Mouse (Mus musculus) limb, embryonic 14.5 days (tissue): Measurements from ENCODE around the gene Dgkg. TPM values are rescaled to one million over a fixed set of nuclear protein-coding genes. Genes with fewer than 3 reads are reported as not detected.

Experiments used
- ATAC-seq: fragments of 200-750 bp; cut with Nextera tagmentation; 2 replicates; pipeline ENCODE4 v1.8.0; 2017; ENCODE audit warnings: low read depth, moderate number of reproducible peaks, moderate TSS enrichment; ENCODE audit not compliant: low FRiP score
- DNase-seq: peaks from one replicate; pipeline ENCODE4 v3.0.0-alpha.2; 2015; ENCODE audit warnings: low spot score
- H3K27ac ChIP-seq: fragments of 300-500 bp; sonication (generic); replicated peaks from 2 replicates; pipeline ENCODE4 v1.5.1; 2014; ENCODE audit warnings: low read depth, mild to moderate bottlenecking, low read length, moderate library complexity, mixed read lengths
- H3K27me3 ChIP-seq: fragments of 300-500 bp; sonication (generic); 2 replicates; pipeline ENCODE4 v1.6.1; 2014; ENCODE audit warnings: low read length, mixed read lengths; ENCODE audit not compliant: control insufficient read depth, insufficient read depth
- H3K36me3 ChIP-seq: fragments of 300-500 bp; sonication (generic); 2 replicates; pipeline ENCODE4 v1.6.1; 2014; ENCODE audit warnings: mild to moderate bottlenecking, low read length, moderate library complexity, mixed read lengths; ENCODE audit not compliant: control insufficient read depth, insufficient read depth
- H3K4me1 ChIP-seq: fragments of 300-500 bp; sonication (generic); 2 replicates; pipeline ENCODE4 v1.6.1; 2014; ENCODE audit warnings: antibody characterized with exemption, low read length, mixed read lengths; ENCODE audit not compliant: control insufficient read depth, insufficient read depth
- H3K4me2 ChIP-seq: fragments of 300-500 bp; sonication (generic); replicated peaks from 2 replicates; pipeline ENCODE4 v1.6.1; 2014; ENCODE audit warnings: low read depth, mild to moderate bottlenecking, low read length, moderate library complexity; ENCODE audit not compliant: severe bottlenecking
- H3K4me3 ChIP-seq: fragments of 300-500 bp; sonication (generic); replicated peaks from 2 replicates; pipeline ENCODE4 v1.5.1; 2014; ENCODE audit warnings: low read length
- H3K9ac ChIP-seq: fragments of 300-500 bp; sonication (generic); 2 replicates; pipeline ENCODE4 v1.6.1; 2014; ENCODE audit warnings: mild to moderate bottlenecking, low read depth, low read length, moderate library complexity; ENCODE audit not compliant: severe bottlenecking
- H3K9me3 ChIP-seq: fragments of 300-500 bp; sonication (generic); 2 replicates; pipeline ENCODE4 v1.6.1; 2016; ENCODE audit warnings: low read length; ENCODE audit not compliant: control insufficient read depth
- POLR2A ChIP-seq: fragments of 200-500 bp; IDR thresholded peaks from 2 replicates; pipeline ENCODE4 v1.8.0; 2012; ENCODE audit warnings: inconsistent platforms, mild to moderate bottlenecking, moderate library complexity, borderline replicate concordance; ENCODE audit not compliant: insufficient read depth, insufficient read length; ENCODE audit errors: extremely low read depth
- WGBS: fragments of 180-500 bp; shearing (Covaris S2); extraction: QIAGEN DNeasy Blood & Tissue Kit; methylation state at CpG from one replicate; pipeline ENCODE4 v1.1.7; 2014; 5-methylcytosine and 5-hydroxymethylcytosine counted together
- polyA plus RNA-seq, 2 experiments: library from polyadenylated mRNA; depleted of rRNA in 1 of 2; stranded (reverse) in 1 of 2; unstranded in 1 of 2; fragments of >200 nt; fragmentation: Nextera tagmentation in 1 of 2; extraction: Ambion mirVana in 1 of 2; gene quantifications; 2 replicates each; pipeline versions ENCODE4 v1.2.1 to v1.2.3; 2012 to 2014

The Dgkg gene
- polyA plus RNA-seq, 2 experiments = 0.08 to 0.26 TPM

- no peaks in the 10 kb centered on the region for H3K36me3 ChIP-seq
- DNase-seq = no peak
- no peak for ATAC-seq
- no peaks in the 10 kb centered on the region for H3K9me3 ChIP-seq
- no peak overlapping the region for H3K27ac ChIP-seq
- H3K27me3 ChIP-seq = no peaks in the 10 kb centered on the region
- no peak overlapping the region for H3K4me2 ChIP-seq
- no peak for TF ChIP-seq POLR2A
- H3K4me1 ChIP-seq = 0 out of 2 replicates have a peak, but pooled peaks cover 10% of the 10 kb centered on the region
- no peak overlapping the region for H3K9ac ChIP-seq
- WGBS = 98% methylated on average over 2 of the region's 2 CpGs
- H3K4me3 ChIP-seq = no peak overlapping the region
Measured at GRCm38 (mm10) chr16:22467111-22467510, 189.9 kb downstream of the Dgkg start.

- H3K4me2 ChIP-seq = no peak overlapping the region
- 0 out of 2 replicates have a peak, but pooled peaks cover 10% of the 10 kb centered on the region for H3K4me1 ChIP-seq
- H3K27ac ChIP-seq = no peak overlapping the region
- ATAC-seq (no peak), DNase-seq (no peak)
- no peaks in the 10 kb centered on the region for H3K9me3 ChIP-seq
- no peaks in the 10 kb centered on the region for H3K27me3 ChIP-seq
- no peaks in the 10 kb centered on the region for H3K36me3 ChIP-seq
- WGBS = 32% methylated on average over 11 of the region's 11 CpGs
- H3K9ac ChIP-seq = no peak overlapping the region
- no peak overlapping the region for H3K4me3 ChIP-seq
- no peak for TF ChIP-seq POLR2A
Measured at GRCm38 (mm10) chr16:22466381-22466780, 190.6 kb downstream of the Dgkg start.

- Histone ChIP-seq H3K9me3 (no peaks in the 10 kb centered on the region), H3K4me2 (no peak overlapping the region), H3K36me3 (no peaks in the 10 kb centered on the region), H3K9ac (no peak overlapping the region), H3K27me3 (no peaks in the 10 kb centered on the region), H3K4me3 (no peak overlapping the region), H3K27ac (no peak overlapping the region), H3K4me1 (0 out of 2 replicates have a peak, but pooled peaks cover 6% of the 10 kb centered on the region)
- ATAC-seq = no peak
- 77% methylated on average over 3 of the region's 3 CpGs for WGBS
- no peak for DNase-seq
- no peak for TF ChIP-seq POLR2A
Measured at GRCm38 (mm10) chr16:22462220-22462619, 194.8 kb downstream of the Dgkg start.

- no peak overlapping the region for H3K4me3 ChIP-seq
- H3K36me3 ChIP-seq = no peaks in the 10 kb centered on the region
- DNase-seq (no peak), ATAC-seq (no peak)
- WGBS = 63% methylated on average over 6 of the region's 6 CpGs
- no peak overlapping the region for H3K4me2 ChIP-seq
- no peaks in the 10 kb centered on the region for H3K9me3 ChIP-seq
- H3K4me1 ChIP-seq = 0 out of 2 replicates have a peak, but pooled peaks cover 6% of the 10 kb centered on the region
- no peak overlapping the region for H3K27ac ChIP-seq
- no peak for TF ChIP-seq POLR2A
- H3K9ac ChIP-seq = no peak overlapping the region
- no peaks in the 10 kb centered on the region for H3K27me3 ChIP-seq
Measured at GRCm38 (mm10) chr16:22461728-22462127, 195.3 kb downstream of the Dgkg start.

GRCm38 (mm10) chr16:22460960-22461359 is 196.1 kb downstream of the Dgkg start:
- ATAC-seq = no peak

GRCm38 (mm10) chr16:22452082-22452481 is 204.9 kb downstream of the Dgkg start:
- ATAC-seq = no peak
- Histone ChIP-seq H3K27me3 (no peaks in the 10 kb centered on the region), H3K36me3 (no peaks in the 10 kb centered on the region), H3K9me3 (no peaks in the 10 kb centered on the region), H3K27ac (no peak overlapping the region), H3K4me1 (no peaks in the 10 kb centered on the region), H3K4me2 (no peak overlapping the region), H3K4me3 (no peak overlapping the region), H3K9ac (no peak overlapping the region)
- no peak for DNase-seq
- no peak for TF ChIP-seq POLR2A
- WGBS = 81% methylated on average over 9 of the region's 9 CpGs

More at GRCm38 (mm10) chr16:22460960-22461359, 196.1 kb downstream of the Dgkg start:
- DNase-seq = no peak
- 60% methylated on average over 1 of the region's 1 CpGs for WGBS
- Histone ChIP-seq H3K27ac (no peak overlapping the region), H3K36me3 (no peaks in the 10 kb centered on the region), H3K9me3 (no peaks in the 10 kb centered on the region), H3K27me3 (no peaks in the 10 kb centered on the region), H3K9ac (no peak overlapping the region), H3K4me1 (0 out of 2 replicates have a peak, but pooled peaks cover 2% of the 10 kb centered on the region), H3K4me2 (no peak overlapping the region), H3K4me3 (no peak overlapping the region)
- TF ChIP-seq POLR2A = no peak
